Mouse (Mus musculus): ENCODE data around the gene Cd164l2. TPM values are rescaled to one million over a fixed set of nuclear protein-coding genes. Genes with fewer than 3 reads are reported as not detected.
A peak's percentile ranks its signal among the peaks of the same experiment; 100 is the strongest.

The Cd164l2 gene
- polyA plus RNA-seq, 1 experiment, result not detected

DNA sequence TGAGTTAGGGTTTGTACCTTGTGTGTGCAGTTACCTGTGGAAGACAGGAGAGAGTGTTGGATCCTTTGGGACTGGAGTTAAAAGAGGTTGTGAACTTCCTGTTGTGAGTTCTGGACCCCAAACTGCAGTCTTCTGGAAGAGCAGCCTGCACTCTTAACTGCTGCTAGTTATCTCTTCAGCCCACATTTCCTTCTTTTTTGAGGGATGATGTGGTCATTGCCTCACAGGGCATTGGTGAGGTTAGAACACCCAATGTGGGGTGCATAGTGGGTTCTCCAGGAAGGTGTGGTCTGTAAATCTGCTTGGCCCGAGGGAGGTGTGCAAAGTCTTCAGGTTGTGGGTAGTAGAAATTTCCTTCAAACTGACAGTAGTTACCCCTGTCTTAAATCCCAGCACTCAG is 32.4 kb downstream of the Cd164l2 start:
- Histone ChIP-seq H3K27ac (ENCODE audit: control insufficient read depth, insufficient read depth, low read depth, low read length, poor library complexity) (no peak overlapping the region), H3K4me3 (replicated peaks; ENCODE audit: control insufficient read depth, low read depth, low read length) (no peak overlapping the region), H3K4me1 (ENCODE audit: control insufficient read depth, insufficient read depth, low read length) (no peaks in the 10 kb centered on the region; the same call in none of the 2 replicates)
- TF ChIP-seq POLR2A (IDR thresholded peaks at IDR 0.05; ENCODE audit: borderline replicate concordance, control insufficient read depth, low read depth, low read length) (no peak), CTCF (IDR thresholded peaks at IDR 0.05; ENCODE audit: control insufficient read depth, insufficient read depth, low read length) (no peak)
- 0% methylated on average over 1 of the region's 1 CpGs for WGBS

DNA sequence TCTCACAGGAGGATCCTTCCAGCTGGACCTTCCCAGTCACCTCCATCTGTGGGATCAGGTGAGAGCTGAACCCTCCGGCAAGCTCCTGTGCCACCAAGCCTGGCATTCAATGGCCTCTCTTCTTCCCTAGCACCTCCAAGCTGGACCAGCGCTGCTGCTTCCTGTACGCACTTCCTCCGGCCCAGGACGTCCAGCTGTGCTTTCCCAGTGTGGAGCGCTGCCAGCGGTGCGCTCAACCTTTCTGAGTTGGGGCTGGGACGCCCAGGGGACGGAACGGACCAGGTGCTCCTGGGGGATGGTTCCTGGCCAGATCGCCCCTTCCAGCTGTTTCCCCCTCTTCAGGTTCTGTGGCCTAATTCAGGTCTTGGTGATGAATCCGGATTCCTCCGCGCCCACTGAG is 35.1 kb downstream of the Cd164l2 start:
- TF ChIP-seq CTCF (IDR thresholded peaks at IDR 0.05; ENCODE audit: control insufficient read depth, insufficient read depth, low read length), result no peak
- TF ChIP-seq POLR2A (IDR thresholded peaks at IDR 0.05; ENCODE audit: borderline replicate concordance, control insufficient read depth, low read depth, low read length), result no peak
- H3K4me3 ChIP-seq (replicated peaks; ENCODE audit: control insufficient read depth, low read depth, low read length), result no peak overlapping the region
- no peaks in the 10 kb centered on the region; the same call in 1 of the 2 replicates for H3K4me1 ChIP-seq (ENCODE audit: control insufficient read depth, insufficient read depth, low read length)
- peak overlapping the region; percentile 30; the same call in 1 of the 2 replicates for H3K27ac ChIP-seq (ENCODE audit: control insufficient read depth, insufficient read depth, low read depth, low read length, poor library complexity)
- 67% methylated on average over 15 of the region's 15 CpGs for WGBS

DNA sequence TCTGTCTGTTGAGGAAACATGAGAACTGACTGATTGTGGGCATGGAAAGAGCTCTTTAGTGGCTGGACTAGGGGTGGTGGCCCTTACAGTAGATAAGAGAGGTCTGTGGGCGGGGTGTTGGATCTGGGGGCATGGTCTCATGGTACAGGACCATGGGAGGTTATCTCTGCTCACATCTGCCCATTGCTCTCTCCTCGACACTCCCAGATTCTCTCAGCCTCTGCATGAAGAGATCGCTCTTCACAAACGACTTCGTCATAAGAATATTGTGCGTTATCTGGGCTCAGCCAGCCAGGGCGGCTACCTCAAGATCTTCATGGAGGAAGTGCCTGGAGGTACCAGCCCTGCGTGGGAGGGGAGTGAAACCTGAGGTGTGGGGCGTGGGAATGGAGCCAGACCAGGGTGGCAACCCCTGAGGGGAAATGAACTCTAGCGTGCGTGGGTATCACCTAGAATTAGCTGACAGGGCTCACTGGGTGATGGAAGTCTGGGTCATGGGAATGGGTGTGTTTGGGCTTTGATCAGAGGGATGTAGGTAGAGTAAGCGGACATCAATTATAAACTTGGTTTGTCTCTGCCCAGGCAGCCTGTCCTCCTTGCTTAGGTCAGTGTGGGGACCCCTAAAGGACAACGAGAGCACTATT is 36.0 kb downstream of the Cd164l2 start:
- 35% methylated on average over 13 of the region's 13 CpGs for WGBS
- Histone ChIP-seq H3K4me1 (ENCODE audit: control insufficient read depth, insufficient read depth, low read length) (no peaks in the 10 kb centered on the region; the same call in 1 of the 2 replicates), H3K4me3 (replicated peaks; ENCODE audit: control insufficient read depth, low read depth, low read length) (no peak overlapping the region), H3K27ac (ENCODE audit: control insufficient read depth, insufficient read depth, low read depth, low read length, poor library complexity) (peak overlapping the region; percentile 30; the same call in 1 of the 2 replicates)
- TF ChIP-seq CTCF (IDR thresholded peaks at IDR 0.05; ENCODE audit: control insufficient read depth, insufficient read depth, low read length) (no peak), POLR2A (IDR thresholded peaks at IDR 0.05; ENCODE audit: borderline replicate concordance, control insufficient read depth, low read depth, low read length) (no peak)

GRCm38 (mm10) chr4:133250609-133251008 is 38.7 kb downstream of the Cd164l2 start:
- WGBS, result 7% methylated on average over 22 of the region's 22 CpGs
- TF ChIP-seq POLR2A (IDR thresholded peaks at IDR 0.05; ENCODE audit: borderline replicate concordance, control insufficient read depth, low read depth, low read length) (no peak), CTCF (IDR thresholded peaks at IDR 0.05; ENCODE audit: control insufficient read depth, insufficient read depth, low read length) (peak; percentile 72)
- no peak overlapping the region for H3K4me3 ChIP-seq (replicated peaks; ENCODE audit: control insufficient read depth, low read depth, low read length)
- H3K4me1 ChIP-seq (ENCODE audit: control insufficient read depth, insufficient read depth, low read length), result no peaks in the 10 kb centered on the region; the same call in 1 of the 2 replicates
- H3K27ac ChIP-seq (ENCODE audit: control insufficient read depth, insufficient read depth, low read depth, low read length, poor library complexity), result no peak overlapping the region

- 28% methylated on average over 31 of the region's 31 CpGs for WGBS
- TF ChIP-seq POLR2A (IDR thresholded peaks at IDR 0.05; ENCODE audit: borderline replicate concordance, control insufficient read depth, low read depth, low read length) (no peak), CTCF (IDR thresholded peaks at IDR 0.05; ENCODE audit: control insufficient read depth, insufficient read depth, low read length) (no peak)
- no peak overlapping the region for H3K4me3 ChIP-seq (replicated peaks; ENCODE audit: control insufficient read depth, low read depth, low read length)
These were observed 39.3 kb downstream of the Cd164l2 start for GRCm38 (mm10) chr4:133251214-133251613.

DNA sequence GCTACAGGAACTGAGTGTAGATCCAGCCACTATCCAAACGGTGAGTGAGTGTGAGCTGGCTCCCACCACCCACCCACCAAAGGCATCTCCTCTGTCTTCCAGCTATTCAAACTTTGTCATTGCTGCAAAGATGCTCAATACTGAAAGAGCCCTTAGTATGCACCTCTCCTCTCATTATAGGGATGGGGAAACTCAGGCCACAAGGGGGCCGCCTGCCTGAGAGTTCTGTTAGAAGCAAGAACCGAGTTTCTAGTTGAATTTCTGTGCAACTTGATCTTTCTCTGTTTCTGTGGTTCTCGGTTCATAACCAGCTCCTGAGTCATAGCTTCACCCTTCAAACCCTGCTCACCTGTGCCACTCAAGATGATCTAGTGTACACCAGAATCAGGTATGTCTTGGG is 40.2 kb downstream of the Cd164l2 start:
- Histone ChIP-seq H3K4me1 (ENCODE audit: control insufficient read depth, insufficient read depth, low read length) (no peaks in the 10 kb centered on the region; the same call in 1 of the 2 replicates), H3K4me3 (replicated peaks; ENCODE audit: control insufficient read depth, low read depth, low read length) (no peak overlapping the region), H3K27ac (ENCODE audit: control insufficient read depth, insufficient read depth, low read depth, low read length, poor library complexity) (no peak overlapping the region)
- TF ChIP-seq POLR2A (IDR thresholded peaks at IDR 0.05; ENCODE audit: borderline replicate concordance, control insufficient read depth, low read depth, low read length) (no peak), CTCF (IDR thresholded peaks at IDR 0.05; ENCODE audit: control insufficient read depth, insufficient read depth, low read length) (no peak)
- WGBS, result 74% methylated on average over 4 of the region's 4 CpGs

More at GRCm38 (mm10) chr4:133251214-133251613, 39.3 kb downstream of the Cd164l2 start:
- no peak overlapping the region for H3K27ac ChIP-seq (ENCODE audit: control insufficient read depth, insufficient read depth, low read depth, low read length, poor library complexity)
- H3K4me1 ChIP-seq (ENCODE audit: control insufficient read depth, insufficient read depth, low read length), result no peaks in the 10 kb centered on the region; the same call in 1 of the 2 replicates

DNA sequence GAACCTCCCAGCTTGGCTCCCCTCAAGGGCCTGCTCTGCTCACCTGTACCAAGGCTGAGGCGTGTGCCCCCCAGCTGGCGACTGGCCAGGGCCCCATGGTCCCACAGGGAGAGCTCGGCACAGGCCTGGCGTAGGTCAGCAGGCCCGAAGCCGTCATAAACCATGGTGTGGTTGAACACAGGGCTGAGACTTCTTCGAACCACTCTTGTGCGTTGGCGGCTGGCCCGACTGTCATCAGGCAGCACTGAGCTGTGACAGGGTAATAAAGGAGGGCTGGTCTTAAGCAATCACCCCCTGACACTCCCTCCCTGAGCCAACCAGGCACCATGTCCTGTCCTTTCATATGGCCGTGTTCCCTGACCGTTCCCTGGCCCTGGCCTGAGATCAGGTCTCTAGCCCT is 41.5 kb downstream of the Cd164l2 start:
- Histone ChIP-seq H3K4me1 (ENCODE audit: control insufficient read depth, insufficient read depth, low read length) (no peaks in the 10 kb centered on the region), H3K4me3 (replicated peaks; ENCODE audit: control insufficient read depth, low read depth, low read length) (no peak overlapping the region)
- WGBS, result 87% methylated on average over 12 of the region's 12 CpGs

GRCm38 (mm10) chr4:133255392-133255791 is 43.5 kb downstream of the Cd164l2 start:
- TF ChIP-seq CTCF (IDR thresholded peaks at IDR 0.05; ENCODE audit: control insufficient read depth, insufficient read depth, low read length) (no peak), POLR2A (IDR thresholded peaks at IDR 0.05; ENCODE audit: borderline replicate concordance, control insufficient read depth, low read depth, low read length) (no peak)
- H3K27ac ChIP-seq (ENCODE audit: control insufficient read depth, insufficient read depth, low read depth, low read length, poor library complexity), result no peak overlapping the region
- H3K4me3 ChIP-seq (replicated peaks; ENCODE audit: control insufficient read depth, low read depth, low read length), result no peak overlapping the region
- WGBS, result 79% methylated on average over 6 of the region's 6 CpGs
- no peaks in the 10 kb centered on the region for H3K4me1 ChIP-seq (ENCODE audit: control insufficient read depth, insufficient read depth, low read length)

More for the DNA sequence above, 41.5 kb downstream of the Cd164l2 start:
- no peak overlapping the region for H3K27ac ChIP-seq (ENCODE audit: control insufficient read depth, insufficient read depth, low read depth, low read length, poor library complexity)
- TF ChIP-seq POLR2A (IDR thresholded peaks at IDR 0.05; ENCODE audit: borderline replicate concordance, control insufficient read depth, low read depth, low read length) (no peak), CTCF (IDR thresholded peaks at IDR 0.05; ENCODE audit: control insufficient read depth, insufficient read depth, low read length) (no peak)

Measured in bone marrow, adult 2 months (tissue).